Mouse (Mus musculus) testis, adult 2 months (tissue): Measurements from ENCODE around the gene Inhbc.

Source experiments
- CTCF ChIP-seq: fragments of 200-500 bp; IDR thresholded peaks from 2 replicates; pipeline ENCODE4 v1.5.1; 2012; ENCODE audit warnings: low read depth, mild to moderate bottlenecking, inconsistent platforms, low read length, moderate library complexity; ENCODE audit not compliant: control insufficient read depth, insufficient read depth, insufficient replicate concordance
- POLR2A ChIP-seq: fragments of 200-500 bp; IDR thresholded peaks from 2 replicates; pipeline ENCODE4 v1.6.1; 2012; ENCODE audit warnings: low read depth, mild to moderate bottlenecking, inconsistent platforms, low read length, moderate library complexity; ENCODE audit not compliant: control insufficient read depth

DNA sequence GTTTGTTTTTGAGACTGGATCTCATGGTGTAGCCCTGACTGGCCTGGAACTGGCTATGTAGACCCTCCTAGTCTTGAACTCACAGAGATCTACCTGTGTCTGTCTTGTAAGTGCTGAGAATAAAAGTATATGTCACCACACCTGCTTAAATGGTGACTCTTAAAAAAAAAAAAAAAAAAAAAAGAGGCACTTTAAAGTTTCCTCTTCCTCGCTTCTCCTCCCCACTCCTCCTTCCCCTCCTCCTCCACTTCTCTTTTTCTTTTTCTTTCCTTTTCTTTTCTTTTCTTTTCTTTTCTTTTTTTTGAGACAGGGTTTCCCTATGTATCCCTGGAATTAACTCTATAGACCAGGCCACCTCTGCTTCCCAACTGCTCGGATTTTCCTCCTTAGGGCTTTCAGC is 792 bp upstream of the Inhbc start:
- TF ChIP-seq POLR2A (no peak), CTCF (no peak)
